Mouse (Mus musculus): ENCODE measurements around the gene Cdc5l. TPM values are rescaled to one million over a fixed set of nuclear protein-coding genes. Genes with fewer than 3 reads are reported as not detected.
"Not testable (repeated sequence)": the region's sequence is repeated elsewhere in the genome, so short reads cannot be mapped to it uniquely, and the experiment has no call there.

Cdc5l gene
- polyA plus RNA-seq, 1 experiment, result 14.3 TPM

GRCm38 (mm10) chr17:45457487-45457886, 23.9 kb upstream of the Cdc5l start:
- no peak for DNase-seq
- TF ChIP-seq CTCF (IDR thresholded peaks at IDR 0.05; ENCODE audit: borderline replicate concordance, control insufficient read depth, extremely low read depth, insufficient read depth, low read length, poor library complexity), result no peak
- TF ChIP-seq POLR2A (IDR thresholded peaks at IDR 0.05; ENCODE audit: control insufficient read depth, extremely low read depth, insufficient read depth, low read length, poor library complexity), result no peak
- H3K4me3 ChIP-seq (ENCODE audit: control insufficient read depth, insufficient read depth, low read length), result no peak overlapping the region
- H3K27me3 ChIP-seq (ENCODE audit: control insufficient read depth, insufficient read depth, low read length), result no peaks in the 10 kb centered on the region
- no peaks in the 10 kb centered on the region for H3K4me1 ChIP-seq (replicated peaks; ENCODE audit: control insufficient read depth, insufficient read depth, low read length)
- no peaks in the 10 kb centered on the region for H3K36me3 ChIP-seq (ENCODE audit: control insufficient read depth, insufficient read depth, low read length)
- WGBS, result 90% methylated on average over 5 of the region's 5 CpGs
- H3K27ac ChIP-seq (ENCODE audit: control insufficient read depth, insufficient read depth, low read length), result no peak overlapping the region

DNA sequence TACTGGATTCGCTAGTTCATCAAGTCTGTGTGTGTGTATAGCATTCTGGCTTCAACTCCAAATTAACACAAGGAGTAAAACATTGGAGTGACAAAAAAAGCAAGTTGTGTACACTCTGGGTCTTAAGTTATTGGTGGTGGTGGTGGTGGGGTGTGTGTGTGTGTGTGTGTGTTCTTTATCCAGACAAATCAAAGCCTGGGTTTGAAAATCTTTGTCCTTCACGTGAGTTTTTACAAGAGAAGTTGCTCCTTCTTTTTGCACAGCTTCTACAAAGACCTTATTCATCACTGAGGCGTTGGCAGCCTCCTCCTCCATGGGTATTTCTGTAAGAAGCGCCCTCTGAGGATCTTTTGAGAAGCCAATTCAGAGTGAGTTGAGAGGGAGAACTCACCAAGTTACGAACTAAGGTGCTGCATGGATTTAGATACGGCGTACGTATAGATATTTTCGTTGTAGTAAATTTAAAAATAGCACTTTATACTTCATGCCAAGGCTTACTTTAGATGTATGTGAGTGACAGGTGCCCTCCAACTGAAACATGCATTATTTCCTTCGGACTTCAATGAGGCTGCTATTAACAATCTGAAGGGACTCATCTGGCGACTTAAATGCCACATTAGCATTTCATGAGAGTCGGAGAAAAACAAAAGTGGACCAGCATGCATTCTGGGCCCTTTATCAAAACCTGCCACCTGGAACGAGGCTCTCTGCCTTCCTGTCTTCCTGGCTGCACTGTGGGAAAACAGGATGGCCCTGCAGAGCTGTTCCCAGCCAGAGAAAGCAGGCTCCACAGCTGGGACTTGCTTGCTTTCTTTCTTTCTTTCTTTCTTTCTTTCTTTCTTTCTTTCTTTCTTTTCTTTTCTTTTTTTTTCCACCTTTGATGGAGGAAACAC, 23.0 kb upstream of the Cdc5l start:
- no peaks in the 10 kb centered on the region for H3K4me1 ChIP-seq (replicated peaks; ENCODE audit: control insufficient read depth, insufficient read depth, low read length)
- 93% methylated on average over 13 of the region's 13 CpGs for WGBS

DNA sequence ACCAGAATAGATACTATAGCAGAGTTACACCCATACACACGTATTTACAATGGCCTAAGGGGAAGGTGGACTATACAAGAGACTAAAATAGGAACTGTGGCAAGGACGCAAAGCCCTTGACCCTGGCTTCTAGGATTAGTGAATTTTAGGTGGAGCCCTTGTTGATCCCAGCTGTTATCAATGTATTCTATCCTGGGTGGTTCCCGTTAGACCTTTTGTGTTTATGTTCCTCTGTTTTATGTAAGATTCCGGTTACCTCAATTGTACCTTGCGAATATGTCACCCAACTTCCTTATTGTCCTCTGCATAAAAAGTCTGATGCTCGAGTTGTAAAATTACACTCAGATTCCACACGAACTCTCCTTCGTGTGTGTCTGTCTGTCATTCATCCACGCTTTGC, 22.2 kb upstream of the Cdc5l start:
- 87% methylated on average over 9 of the region's 9 CpGs for WGBS
- not testable (repeated sequence) for H3K36me3 ChIP-seq (ENCODE audit: control insufficient read depth, insufficient read depth, low read length); H3K27me3 ChIP-seq (ENCODE audit: control insufficient read depth, insufficient read depth, low read length); H3K27ac ChIP-seq (ENCODE audit: control insufficient read depth, insufficient read depth, low read length); H3K4me3 ChIP-seq (ENCODE audit: control insufficient read depth, insufficient read depth, low read length); H3K4me1 ChIP-seq (replicated peaks; ENCODE audit: control insufficient read depth, insufficient read depth, low read length); DNase-seq

More for the DNA sequence above, 23.0 kb upstream of the Cdc5l start:
- no peaks in the 10 kb centered on the region for H3K36me3 ChIP-seq (ENCODE audit: control insufficient read depth, insufficient read depth, low read length)
- H3K4me3 ChIP-seq (ENCODE audit: control insufficient read depth, insufficient read depth, low read length), result no peak overlapping the region
- H3K27ac ChIP-seq (ENCODE audit: control insufficient read depth, insufficient read depth, low read length), result no peak overlapping the region
- H3K27me3 ChIP-seq (ENCODE audit: control insufficient read depth, insufficient read depth, low read length), result no peaks in the 10 kb centered on the region
- no peak for TF ChIP-seq CTCF (IDR thresholded peaks at IDR 0.05; ENCODE audit: borderline replicate concordance, control insufficient read depth, extremely low read depth, insufficient read depth, low read length, poor library complexity)
- no peak for TF ChIP-seq POLR2A (IDR thresholded peaks at IDR 0.05; ENCODE audit: control insufficient read depth, extremely low read depth, insufficient read depth, low read length, poor library complexity)
- DNase-seq, result no peak

DNA sequence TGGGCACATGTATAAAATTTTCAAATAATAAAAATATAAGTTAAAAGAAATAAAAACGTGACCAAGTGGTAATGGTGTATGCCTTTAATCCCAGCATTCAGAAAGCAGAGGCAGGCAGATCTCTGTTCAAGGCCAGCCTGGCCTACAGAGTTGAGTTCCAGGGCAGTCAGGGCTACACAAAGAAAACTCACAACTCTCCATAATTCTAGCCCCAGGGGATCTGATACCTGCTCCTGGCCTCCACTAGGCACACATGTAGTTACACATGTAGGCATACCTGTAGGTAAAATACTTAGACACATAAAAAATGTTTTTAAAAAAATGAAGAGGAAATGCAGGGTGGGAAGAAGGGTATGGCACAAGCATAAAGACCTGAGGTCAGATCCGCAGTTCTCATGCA, 21.3 kb upstream of the Cdc5l start:
- Histone ChIP-seq H3K27me3 (ENCODE audit: control insufficient read depth, insufficient read depth, low read length) (no peaks in the 10 kb centered on the region), H3K27ac (ENCODE audit: control insufficient read depth, insufficient read depth, low read length) (no peak overlapping the region), H3K36me3 (ENCODE audit: control insufficient read depth, insufficient read depth, low read length) (no peaks in the 10 kb centered on the region), H3K4me3 (ENCODE audit: control insufficient read depth, insufficient read depth, low read length) (no peak overlapping the region), H3K4me1 (replicated peaks; ENCODE audit: control insufficient read depth, insufficient read depth, low read length) (no peaks in the 10 kb centered on the region)
- DNase-seq, result no peak
- 93% methylated on average over 2 of the region's 2 CpGs for WGBS
- TF ChIP-seq CTCF (IDR thresholded peaks at IDR 0.05; ENCODE audit: borderline replicate concordance, control insufficient read depth, extremely low read depth, insufficient read depth, low read length, poor library complexity) (no peak), POLR2A (IDR thresholded peaks at IDR 0.05; ENCODE audit: control insufficient read depth, extremely low read depth, insufficient read depth, low read length, poor library complexity) (no peak)

- 95% methylated on average over 1 of the region's 1 CpGs for WGBS
- no peaks in the 10 kb centered on the region for H3K36me3 ChIP-seq (ENCODE audit: control insufficient read depth, insufficient read depth, low read length)
- H3K27me3 ChIP-seq (ENCODE audit: control insufficient read depth, insufficient read depth, low read length), result no peaks in the 10 kb centered on the region
- H3K27ac ChIP-seq (ENCODE audit: control insufficient read depth, insufficient read depth, low read length), result no peak overlapping the region
- TF ChIP-seq POLR2A (IDR thresholded peaks at IDR 0.05; ENCODE audit: control insufficient read depth, extremely low read depth, insufficient read depth, low read length, poor library complexity), result no peak
- TF ChIP-seq CTCF (IDR thresholded peaks at IDR 0.05; ENCODE audit: borderline replicate concordance, control insufficient read depth, extremely low read depth, insufficient read depth, low read length, poor library complexity), result no peak
- no peak for DNase-seq
- no peaks in the 10 kb centered on the region for H3K4me1 ChIP-seq (replicated peaks; ENCODE audit: control insufficient read depth, insufficient read depth, low read length)
- no peak overlapping the region for H3K4me3 ChIP-seq (ENCODE audit: control insufficient read depth, insufficient read depth, low read length)
Observed at GRCm38 (mm10) chr17:45452271-45452670, 18.7 kb upstream of the Cdc5l start.

- no peaks in the 10 kb centered on the region for H3K4me1 ChIP-seq (replicated peaks; ENCODE audit: control insufficient read depth, insufficient read depth, low read length)
- WGBS, result 44% methylated on average over 6 of the region's 6 CpGs
- no peak overlapping the region for H3K27ac ChIP-seq (ENCODE audit: control insufficient read depth, insufficient read depth, low read length)
- no peak for DNase-seq
- no peak overlapping the region for H3K4me3 ChIP-seq (ENCODE audit: control insufficient read depth, insufficient read depth, low read length)
- H3K27me3 ChIP-seq (ENCODE audit: control insufficient read depth, insufficient read depth, low read length), result no peaks in the 10 kb centered on the region
- TF ChIP-seq CTCF (IDR thresholded peaks at IDR 0.05; ENCODE audit: borderline replicate concordance, control insufficient read depth, extremely low read depth, insufficient read depth, low read length, poor library complexity) (no peak), POLR2A (IDR thresholded peaks at IDR 0.05; ENCODE audit: control insufficient read depth, extremely low read depth, insufficient read depth, low read length, poor library complexity) (no peak)
- H3K36me3 ChIP-seq (ENCODE audit: control insufficient read depth, insufficient read depth, low read length), result no peaks in the 10 kb centered on the region
Observed at GRCm38 (mm10) chr17:45450153-45450552, 16.6 kb upstream of the Cdc5l start.

GRCm38 (mm10) chr17:45449586-45449985, 16.0 kb upstream of the Cdc5l start:
- DNase-seq, result no peak
- Histone ChIP-seq H3K36me3 (ENCODE audit: control insufficient read depth, insufficient read depth, low read length) (no peaks in the 10 kb centered on the region), H3K4me1 (replicated peaks; ENCODE audit: control insufficient read depth, insufficient read depth, low read length) (no peaks in the 10 kb centered on the region), H3K27me3 (ENCODE audit: control insufficient read depth, insufficient read depth, low read length) (no peaks in the 10 kb centered on the region), H3K27ac (ENCODE audit: control insufficient read depth, insufficient read depth, low read length) (no peak overlapping the region), H3K4me3 (ENCODE audit: control insufficient read depth, insufficient read depth, low read length) (no peak overlapping the region)
- WGBS, result 97% methylated on average over 8 of the region's 8 CpGs
- TF ChIP-seq CTCF (IDR thresholded peaks at IDR 0.05; ENCODE audit: borderline replicate concordance, control insufficient read depth, extremely low read depth, insufficient read depth, low read length, poor library complexity) (no peak), POLR2A (IDR thresholded peaks at IDR 0.05; ENCODE audit: control insufficient read depth, extremely low read depth, insufficient read depth, low read length, poor library complexity) (no peak)
